Mouse (Mus musculus) effector memory CD4-positive, alpha-beta T cell, adult 7 months (primary cell): Measurements from ENCODE around the gene Ccdc77. TPM values are rescaled to one million over a fixed set of nuclear protein-coding genes. Genes with fewer than 3 reads are reported as not detected.

Experiments used
- polyA plus RNA-seq: library from polyadenylated mRNA; unstranded; fragments of 100-300 nt; shearing (Covaris generic); gene quantifications from one replicate; pipeline ENCODE4 v1.2.1, GENCODE M21; 2017

Gene Ccdc77
- 6.9 TPM for polyA plus RNA-seq

DNA sequence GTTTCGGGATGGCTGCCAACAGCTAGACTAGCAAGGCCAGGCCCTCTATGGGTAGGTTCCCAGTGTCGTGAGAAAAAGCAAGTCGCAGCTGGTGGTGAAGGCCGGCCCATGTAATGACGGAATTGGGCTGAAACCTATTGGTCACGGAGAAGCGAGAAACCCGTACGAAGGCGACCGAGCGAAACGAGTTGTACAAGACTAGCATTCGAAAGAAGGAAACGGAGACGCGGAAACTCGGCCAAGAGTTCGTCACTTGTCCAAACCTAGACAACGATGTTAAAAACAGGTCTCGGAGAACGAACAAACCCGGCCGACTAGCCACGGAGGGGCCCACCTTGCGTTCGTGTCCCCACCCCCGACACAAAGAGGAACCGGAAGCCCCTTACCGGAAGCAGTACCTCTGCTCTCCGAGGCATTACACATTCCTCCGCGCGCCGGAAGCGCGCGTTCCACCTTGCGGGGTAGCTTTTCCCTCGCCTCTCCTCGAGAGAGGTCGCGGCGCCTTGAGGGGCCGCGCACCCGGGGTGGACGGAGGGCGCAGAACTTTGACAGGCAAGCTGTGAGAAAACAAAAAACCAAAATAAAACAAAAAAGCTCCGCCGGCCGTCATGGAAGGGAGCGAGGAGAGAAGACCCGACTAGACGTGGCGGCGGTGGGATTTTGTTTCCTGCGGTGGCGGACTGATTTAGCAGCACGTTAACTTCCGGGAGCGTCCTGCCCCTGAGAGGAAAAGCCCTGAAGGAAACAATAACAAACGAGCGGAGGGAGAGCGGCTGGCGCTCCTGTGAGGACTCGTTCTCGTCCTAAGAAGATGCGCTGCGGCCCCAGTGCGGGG is at the start of gene Ccdc77, which contains the start of gene Kdm5a:
Gene Ccdc77 (minus strand): TSS at position 687 of the 835 bp plus-strand sequence.
Gene Kdm5a (plus strand): TSS at position 437 of the 835 bp plus-strand sequence.

DNA sequence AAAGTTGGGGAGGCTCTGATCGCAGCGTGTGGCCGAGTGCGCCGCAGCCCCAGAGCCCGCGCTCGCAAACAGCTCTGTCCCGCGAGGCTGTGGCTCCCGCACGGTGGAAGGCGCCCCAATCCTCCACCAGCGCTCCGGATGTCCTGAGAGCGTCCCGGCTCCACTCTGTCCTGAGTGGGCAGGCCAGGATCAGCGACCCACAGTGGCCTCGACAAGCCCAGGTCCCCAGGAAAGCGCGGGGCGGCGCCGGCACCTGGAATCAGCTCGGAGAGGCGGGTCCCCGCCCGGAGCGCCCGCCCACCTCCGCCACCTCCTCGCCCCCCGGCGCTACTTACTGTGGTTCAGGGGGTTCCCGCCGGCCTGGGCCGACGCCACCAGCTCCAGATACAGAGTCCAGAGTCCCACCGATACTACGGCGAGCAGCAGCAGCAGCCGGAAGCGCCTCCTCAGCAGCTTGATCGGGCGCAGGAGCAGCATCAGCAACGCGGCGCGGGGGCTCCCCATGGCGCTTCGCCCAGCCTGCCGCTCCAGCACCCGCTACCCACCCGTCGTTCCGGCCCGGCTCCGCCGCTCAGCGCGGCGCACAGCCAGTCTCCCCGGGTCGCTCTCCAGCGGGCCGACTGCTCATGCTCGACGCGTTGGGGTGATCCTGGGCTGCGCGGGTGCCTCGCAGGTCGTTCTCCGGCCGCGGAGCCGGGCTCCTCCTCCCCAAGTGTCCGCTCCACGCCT is 70.0 kb downstream of the Ccdc77 start, which contains the start of the genes D330020A13Rik and B4galnt3:
Gene D330020A13Rik (plus strand): TSS at position 309 of the 729 bp plus-strand sequence.
Gene B4galnt3 (minus strand): TSS at position 504 of the 729 bp plus-strand sequence.

Other genes starting within 250 kb of the Ccdc77 start
- not detected for gene D330020A13Rik, start 70.0 kb downstream of the Ccdc77 start, polyA plus RNA-seq
- gene B4galnt3, start 69.8 kb downstream of the Ccdc77 start, polyA plus RNA-seq = not detected
- gene Kdm5a, start 250 bp downstream of the Ccdc77 start, polyA plus RNA-seq = 140 TPM
- gene Il17ra, start 98.9 kb upstream of the Ccdc77 start, polyA plus RNA-seq = 184 TPM
- 0.46 TPM for gene Tmem121b, start 129.4 kb upstream of the Ccdc77 start, polyA plus RNA-seq
- gene Hdhd5, start 166.9 kb upstream of the Ccdc77 start, polyA plus RNA-seq = 116 TPM